Mouse (Mus musculus) ES-E14 (cell line): Measurements from ENCODE around the gene Gm27021. TPM values are rescaled to one million over a fixed set of nuclear protein-coding genes. Genes with fewer than 3 reads are reported as not detected.

ENCODE experiments used
- DNase-seq: peaks from one replicate; pipeline ENCODE4 v3.0.0-alpha.2; 2013; ENCODE audit warnings: low read depth, low spot score
- H3K27ac ChIP-seq: 2 replicates; pipeline ENCODE4 v1.5.1; 2012; ENCODE audit warnings: low read depth, mild to moderate bottlenecking, low read length, moderate library complexity, mixed read lengths; ENCODE audit not compliant: poor library complexity, insufficient read depth, severe bottlenecking
- H3K36me3 ChIP-seq: 2 replicates; pipeline ENCODE4 v1.6.1; 2012; ENCODE audit warnings: mild to moderate bottlenecking, low read length, moderate library complexity, mixed read lengths; ENCODE audit not compliant: control insufficient read depth, poor library complexity, insufficient read depth, severe bottlenecking
- H3K4me1 ChIP-seq, 2 experiments: fragments of 150-350 bp in 1 of 2; sonication (generic) in 1 of 2; 2 replicates each; pipeline ENCODE4 v1.6.1; 2012; ENCODE audit warnings: low read length in 2 of 2, mild to moderate bottlenecking in 1 of 2, mixed read lengths in 1 of 2; ENCODE audit not compliant: control insufficient read depth in 2 of 2, insufficient read depth in 2 of 2, poor library complexity in 1 of 2
- H3K4me3 ChIP-seq, 2 experiments: fragments of 150-350 bp in 1 of 2; sonication (generic) in 1 of 2; 2 replicates each; pipeline ENCODE4 v1.5.1; 2012; ENCODE audit warnings: low read length in 2 of 2, low read depth in 1 of 2, mild to moderate bottlenecking in 1 of 2, mixed read lengths in 1 of 2; ENCODE audit not compliant: insufficient read depth in 1 of 2, poor library complexity in 1 of 2, severe bottlenecking in 1 of 2
- H3K9ac ChIP-seq: 2 replicates; pipeline ENCODE4 v1.6.1; 2012; ENCODE audit warnings: low read depth, mild to moderate bottlenecking, low read length, mixed read lengths; ENCODE audit not compliant: poor library complexity, insufficient read depth, severe bottlenecking
- H3K9me3 ChIP-seq: fragments of 150-350 bp; sonication (generic); 2 replicates; pipeline ENCODE4 v1.6.1; 2012; ENCODE audit warnings: low read depth, mild to moderate bottlenecking, low read length; ENCODE audit not compliant: control insufficient read depth, insufficient read depth
- CHD2 ChIP-seq: IDR thresholded peaks from 2 replicates; pipeline ENCODE4 v1.6.1; 2014; ENCODE audit warnings: mild to moderate bottlenecking, low read depth, low read length, inconsistent platforms
- HCFC1 ChIP-seq: IDR thresholded peaks from 2 replicates; pipeline ENCODE4 v1.6.1; 2012; ENCODE audit warnings: low read length, inconsistent platforms, borderline replicate concordance; ENCODE audit not compliant: insufficient read depth
- MAFK ChIP-seq: IDR thresholded peaks from 2 replicates; pipeline ENCODE4 v1.6.1; 2014; ENCODE audit warnings: mild to moderate bottlenecking, low read depth, low read length, inconsistent platforms; ENCODE audit not compliant: insufficient read depth
- ZC3H11A ChIP-seq: IDR thresholded peaks from 2 replicates; pipeline ENCODE4 v1.6.1; 2012; ENCODE audit warnings: low read depth, mild to moderate bottlenecking, inconsistent platforms, low read length, borderline replicate concordance
- ZNF384 ChIP-seq: IDR thresholded peaks from 2 replicates; pipeline ENCODE4 v1.6.1; 2012; ENCODE audit warnings: low read depth, low read length, inconsistent platforms
- in situ Hi-C, 2 experiments: fragments of 600-800 bp; cut with MboI; formaldehyde crosslinking; loops; one replicate each; pipeline ENCODE4 v1.15.1; 2025; ENCODE audit warnings: low sequenced_read_pairs in 2 of 2, inconsistent platforms in 1 of 2; ENCODE audit not compliant: unreplicated experiment in 2 of 2
- total RNA-seq: library from RNA; depleted of rRNA; stranded (reverse); fragments of 300-350 nt; gene quantifications from 2 replicates; pipeline ENCODE4 v1.2.3, GENCODE M21; 2012

Gm27021 gene
- total RNA-seq, 1 experiment: 0.49 TPM

- Histone ChIP-seq H3K36me3 (no peaks in the 10 kb centered on the region; the same call in 1 of the 2 replicates), H3K9me3 (no peaks in the 10 kb centered on the region), H3K9ac (no peak overlapping the region), H3K4me1 (peaks cover 2 to 11% of the 10 kb centered on the region in 2 experiments; a peak in 2 of 4 replicates), H3K27ac (no peak overlapping the region), H3K4me3 (no peak overlapping the region)
- DNase-seq: no peak
- in situ Hi-C loops: no loop called here
- TF ChIP-seq MAFK: no peak
- TF ChIP-seq ZNF384: no peak
- TF ChIP-seq HCFC1: no peak
- no peak for TF ChIP-seq ZC3H11A
- TF ChIP-seq CHD2: no peak
Observed at GRCm38 (mm10) chr8:120607460-120607859, 60.4 kb downstream of the Gm27021 start.

- no peaks in the 10 kb centered on the region for H3K9me3 ChIP-seq
- in situ Hi-C loops: no loop called here
- H3K4me1 ChIP-seq: peaks cover under 1 to 18% of the 10 kb centered on the region in 2 experiments; a peak in 2 of 4 replicates
- H3K36me3 ChIP-seq: no peaks in the 10 kb centered on the region
- H3K27ac ChIP-seq: peak overlapping the region; percentile 18; the same call in 1 of the 2 replicates
- no peak overlapping the region for H3K4me3 ChIP-seq
- no peak for TF ChIP-seq ZC3H11A
- TF ChIP-seq HCFC1: no peak
- no peak for TF ChIP-seq MAFK
- TF ChIP-seq CHD2: no peak
- no peak for TF ChIP-seq ZNF384
- DNase-seq: peak; percentile 73
- no peak overlapping the region for H3K9ac ChIP-seq
Observed at GRCm38 (mm10) chr8:120602672-120603071, 65.2 kb downstream of the Gm27021 start.

GRCm38 (mm10) chr8:120599504-120599903 lies 68.4 kb downstream of the Gm27021 start:
- DNase-seq: peak; percentile 61
- no peak overlapping the region for H3K9ac ChIP-seq

GRCm38 (mm10) chr8:120598579-120598978 lies 69.3 kb downstream of the Gm27021 start:
- Histone ChIP-seq H3K36me3 (no peaks in the 10 kb centered on the region), H3K4me1 (peaks cover 0 to 14% of the 10 kb centered on the region in 2 experiments; a peak in 2 of 4 replicates), H3K27ac (no peak overlapping the region), H3K9ac (peak overlapping the region; percentile 40; the same call in 1 of the 2 replicates), H3K4me3 (peak overlapping the region in 1 of 2 experiments; percentile 27; a peak in 2 of 4 replicates), H3K9me3 (no peaks in the 10 kb centered on the region)
- no peak for DNase-seq
- in situ Hi-C loops: no loop called here
- TF ChIP-seq ZNF384: no peak
- no peak for TF ChIP-seq CHD2
- no peak for TF ChIP-seq HCFC1
- no peak for TF ChIP-seq MAFK
- TF ChIP-seq ZC3H11A: no peak

More at GRCm38 (mm10) chr8:120599504-120599903, 68.4 kb downstream of the Gm27021 start:
- Histone ChIP-seq H3K27ac (no peak overlapping the region), H3K4me1 (peaks cover 0 to 14% of the 10 kb centered on the region in 2 experiments; a peak in 2 of 4 replicates), H3K9me3 (no peaks in the 10 kb centered on the region), H3K36me3 (no peaks in the 10 kb centered on the region), H3K4me3 (no peak overlapping the region)
- TF ChIP-seq CHD2: no peak
- peak; percentile 50; the same call in 1 of the 2 replicates for TF ChIP-seq ZC3H11A
- TF ChIP-seq HCFC1: no peak
- TF ChIP-seq ZNF384: no peak
- in situ Hi-C loops: no loop called here
